Mouse (Mus musculus): Measurements from ENCODE around the gene Ucp1. TPM values are rescaled to one million over a fixed set of nuclear protein-coding genes. Genes with fewer than 3 reads are reported as not detected.

Gene Ucp1
- polyA plus RNA-seq, 1 experiment = not detected

DNA sequence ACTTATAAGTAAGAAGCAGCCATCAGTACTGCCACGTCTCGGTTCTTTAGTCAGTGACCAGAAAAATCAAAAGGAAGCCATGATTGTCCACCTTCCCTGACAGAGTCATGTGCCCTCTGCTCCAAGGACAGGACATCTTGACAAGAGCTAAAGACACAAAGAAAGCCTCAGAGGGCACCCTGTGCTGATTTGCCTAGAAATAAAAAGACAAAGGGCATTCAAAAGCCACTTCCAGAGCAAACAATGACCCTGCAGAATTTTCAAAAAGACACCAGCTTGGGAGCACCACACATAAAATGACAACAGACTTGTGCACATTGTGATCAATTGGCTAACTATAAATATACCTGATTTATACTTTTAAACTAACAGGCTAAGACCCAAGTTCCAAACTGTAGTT, 25.5 kb downstream of the Ucp1 start:
- no peak for TF ChIP-seq GATA1 (IDR thresholded peaks at IDR 0.05; ENCODE audit: low read length)

DNA sequence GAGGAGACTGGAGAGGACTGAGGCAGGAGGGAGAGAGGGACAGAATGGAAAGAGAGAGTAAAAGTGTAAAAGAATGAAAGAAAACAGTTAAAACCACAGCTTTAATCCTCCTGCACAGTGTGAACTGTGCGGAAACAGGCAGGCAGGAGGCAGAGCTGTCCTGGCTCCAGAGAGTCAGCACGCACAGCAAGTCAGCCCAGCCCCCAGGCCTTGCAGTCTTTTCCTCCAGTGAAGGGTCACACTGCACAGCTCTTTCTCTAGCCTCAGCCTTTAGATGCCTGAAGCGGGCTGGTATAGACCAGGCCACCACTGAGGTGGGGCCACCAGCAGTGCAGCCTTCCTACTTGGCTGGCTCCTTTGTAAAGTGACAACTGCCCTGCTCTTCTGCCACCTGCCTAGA, 30.4 kb downstream of the Ucp1 start:
- no peak for TF ChIP-seq GATA1 (IDR thresholded peaks at IDR 0.05; ENCODE audit: low read length)

- TF ChIP-seq GATA1 (IDR thresholded peaks at IDR 0.05; ENCODE audit: low read length) = no peak
Measured at GRCm38 (mm10) chr8:83322374-83322773, 32.2 kb downstream of the Ucp1 start.

- TF ChIP-seq GATA1 (IDR thresholded peaks at IDR 0.05; ENCODE audit: low read length) = no peak
Measured at GRCm38 (mm10) chr8:83323056-83323455, 32.9 kb downstream of the Ucp1 start.

DNA sequence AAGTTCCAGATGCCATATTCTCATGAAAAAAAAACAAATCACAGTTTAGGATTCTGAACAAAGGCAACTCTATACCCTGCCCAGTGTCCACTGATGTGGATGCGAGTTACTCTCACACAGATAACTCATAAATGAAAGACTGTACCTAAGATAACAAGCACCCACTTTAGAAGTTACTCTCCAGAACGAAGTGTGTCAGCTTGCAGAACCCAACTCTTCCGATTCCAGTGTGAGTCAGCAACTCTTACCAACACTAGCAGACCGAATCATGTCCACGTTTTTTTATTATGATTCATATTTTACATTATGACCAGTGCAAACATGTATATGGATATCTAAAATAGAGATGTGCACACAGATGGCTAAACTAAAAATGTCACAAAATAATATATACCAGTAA, 37.7 kb downstream of the Ucp1 start:
- peak; percentile 20 for TF ChIP-seq GATA1 (IDR thresholded peaks at IDR 0.05; ENCODE audit: low read length)

DNA sequence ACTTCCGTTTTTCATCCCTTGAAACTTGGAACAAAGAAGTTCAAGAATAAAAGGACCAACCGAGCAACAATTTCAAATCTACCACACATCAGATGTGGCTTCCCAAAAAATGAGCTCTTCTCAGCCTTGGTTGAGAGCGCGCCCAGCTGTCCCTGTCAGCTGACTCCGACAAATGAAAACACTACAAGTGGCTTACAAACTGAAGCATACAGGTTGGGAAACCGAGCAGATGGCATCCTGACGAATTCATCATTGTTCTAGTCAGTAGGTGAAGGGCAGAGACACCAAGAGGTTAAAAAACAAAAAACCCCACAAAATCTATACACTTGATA, 41.4 kb downstream of the Ucp1 start:
- no peak for TF ChIP-seq GATA1 (IDR thresholded peaks at IDR 0.05; ENCODE audit: low read length)

GRCm38 (mm10) chr8:83331899-83332697, 41.9 kb downstream of the Ucp1 start, which contains the start of gene Elmod2:
Gene Elmod2, minus strand, starts transcription at chr8:83332486.
- TF ChIP-seq GATA1 (IDR thresholded peaks at IDR 0.05; ENCODE audit: low read length) = no peak

GRCm38 (mm10) chr8:83332864-83333263, 42.7 kb downstream of the Ucp1 start:
- no peak for TF ChIP-seq GATA1 (IDR thresholded peaks at IDR 0.05; ENCODE audit: low read length)

DNA sequence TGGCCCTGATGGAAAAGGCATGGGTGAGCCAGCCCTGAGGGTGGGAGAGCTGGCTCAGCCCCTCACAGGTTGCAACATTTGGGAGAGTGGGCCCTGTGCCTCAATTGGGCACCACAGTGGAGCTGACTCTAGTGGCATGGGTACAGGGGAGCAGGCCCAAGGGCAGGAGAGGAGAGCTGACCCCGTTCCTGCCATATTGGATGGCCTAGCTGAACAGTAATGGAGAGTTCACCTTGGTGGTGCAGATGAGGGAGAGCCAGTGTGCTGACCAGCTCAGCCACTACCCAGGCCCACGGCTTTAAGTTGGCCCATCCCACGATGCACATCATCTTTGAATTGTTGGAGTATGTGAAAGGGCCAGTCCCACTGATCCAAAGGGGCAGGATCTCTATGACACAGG, 51.9 kb downstream of the Ucp1 start:
- no peak for TF ChIP-seq GATA1 (IDR thresholded peaks at IDR 0.05; ENCODE audit: low read length)

DNA sequence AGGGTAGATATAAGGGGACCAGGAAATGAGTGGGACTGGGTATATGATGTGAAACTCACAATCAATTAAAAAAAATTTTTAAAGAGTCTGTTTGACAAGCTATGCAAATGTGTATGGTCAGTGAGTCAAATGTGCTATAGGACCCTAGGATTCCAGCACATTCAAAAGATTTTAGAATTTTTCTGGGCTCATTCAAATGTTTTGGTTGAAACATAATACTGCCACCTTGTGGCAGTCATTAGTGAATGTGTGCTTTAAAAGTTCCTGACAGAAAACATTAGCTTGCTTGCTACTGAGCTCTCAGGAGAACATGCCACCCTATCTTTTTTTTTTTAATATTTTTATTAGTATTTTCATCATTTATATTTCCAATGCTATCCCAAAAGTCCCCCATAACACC, 52.5 kb downstream of the Ucp1 start:
- no peak for TF ChIP-seq GATA1 (IDR thresholded peaks at IDR 0.05; ENCODE audit: low read length)

Other genes starting within 250 kb of the Ucp1 start
- 0.01 TPM in 1 of 2 replicates, not detected in the other for gene Tbc1d9, start 125.0 kb upstream of the Ucp1 start, polyA plus RNA-seq (2012)
- gene Gm10645, start 124.2 kb upstream of the Ucp1 start, polyA plus RNA-seq (2012) = not detected in 2 replicates
- 0.14 and 0.22 TPM in 2 replicates for gene Elmod2, start 42.1 kb downstream of the Ucp1 start, polyA plus RNA-seq (2012)
- not detected in 2 replicates for gene Mgat4d, start 58.1 kb downstream of the Ucp1 start, polyA plus RNA-seq (2012)
- not detected in 2 replicates for gene Clgn, start 99.5 kb downstream of the Ucp1 start, polyA plus RNA-seq (2012)
- gene Scoc, start 168.0 kb downstream of the Ucp1 start, polyA plus RNA-seq (2012) = 1.4 and 1.8 TPM in 2 replicates
- not detected in 2 replicates for gene Olfr370, start 245.4 kb downstream of the Ucp1 start, polyA plus RNA-seq (2012)